Mouse (Mus musculus): Measurements from ENCODE around the gene Gatm. TPM values are rescaled to one million over a fixed set of nuclear protein-coding genes. Genes with fewer than 3 reads are reported as not detected.

The Gatm gene
- 10 to 100 TPM; 27.9 to 30.9 TPM for total RNA-seq (2023)

GRCm38 (mm10) chr2:122610746-122611653, at the start of gene Gatm:
Gene Gatm (minus strand): TSS chr2:122611303.

GRCm38 (mm10) chr2:122636686-122637085, 25.6 kb upstream of the Gatm start, which contains the start of gene AA467197:
Gene AA467197 (plus strand): TSS chr2:122636986.

Other genes with a start within 250 kb of the Gatm start
- 1 to 10 TPM; 1.5 to 2.7 TPM for gene Shf, start 242.1 kb downstream of the Gatm start, total RNA-seq (2023)
- 10 to 100 TPM; 17.0 to 19.9 TPM for gene Slc28a2, start 184.8 kb downstream of the Gatm start, total RNA-seq (2023)
- gene Gm14085, start 126.4 kb downstream of the Gatm start, total RNA-seq (2023) = under 1 TPM; 0.49 to 0.84 TPM
- gene AA467197, start 25.7 kb upstream of the Gatm start, total RNA-seq (2023) = 1 to 10 TPM in 1 of 2 experiments, under 1 TPM in 1; 0.73 to 2.9 TPM
- gene Slc30a4, start 91.4 kb upstream of the Gatm start, total RNA-seq (2023) = 1 to 10 TPM in 1 of 2 experiments, under 1 TPM in 1; 0.66 to 1.0 TPM
- gene Bloc1s6, start 127.2 kb upstream of the Gatm start, total RNA-seq (2023) = 10 to 100 TPM; 17.6 to 20.1 TPM
- 10 to 100 TPM; 71.7 to 81.3 TPM for gene Sqor, start 153.9 kb upstream of the Gatm start, total RNA-seq (2023)

All from monocyte, adult 59 days (primary cell).